Mouse (Mus musculus) midbrain, embryonic 15.5 days (tissue): ENCODE data around the gene Scgb3a1. TPM values are rescaled to one million over a fixed set of nuclear protein-coding genes. Genes with fewer than 3 reads are reported as not detected.
A peak's percentile ranks its signal among the peaks of the same experiment; 100 is the strongest.

Source experiments
- ATAC-seq: fragments of 200-750 bp; cut with Nextera tagmentation; replicated peaks from 2 replicates; pipeline ENCODE4 v1.8.0; 2017; ENCODE audit warnings: moderate TSS enrichment
- H3K27ac ChIP-seq: fragments of 300-500 bp; sonication (generic); 2 replicates; pipeline ENCODE4 v1.5.1; 2015; ENCODE audit warnings: mild to moderate bottlenecking, inconsistent platforms
- H3K27me3 ChIP-seq: fragments of 300-500 bp; sonication (generic); replicated peaks from 2 replicates; pipeline ENCODE4 v1.6.1; 2015; ENCODE audit warnings: inconsistent platforms
- H3K36me3 ChIP-seq: fragments of 300-500 bp; sonication (generic); replicated peaks from 2 replicates; pipeline ENCODE4 v1.6.1; 2015; ENCODE audit warnings: inconsistent platforms
- H3K4me1 ChIP-seq: fragments of 300-500 bp; sonication (generic); 2 replicates; pipeline ENCODE4 v1.6.1; 2015; ENCODE audit warnings: inconsistent platforms
- H3K4me2 ChIP-seq: fragments of 300-500 bp; sonication (generic); 2 replicates; pipeline ENCODE4 v1.6.1; 2015; ENCODE audit warnings: inconsistent platforms, mild to moderate bottlenecking, moderate library complexity
- H3K4me3 ChIP-seq: fragments of 300-500 bp; sonication (generic); 2 replicates; pipeline ENCODE4 v1.5.1; 2015; ENCODE audit warnings: mild to moderate bottlenecking, inconsistent platforms
- H3K9ac ChIP-seq: fragments of 300-500 bp; sonication (generic); 2 replicates; pipeline ENCODE4 v1.6.1; 2015; ENCODE audit warnings: mild to moderate bottlenecking, inconsistent platforms
- H3K9me3 ChIP-seq: fragments of 300-500 bp; sonication (generic); 2 replicates; pipeline ENCODE4 v1.6.1; 2016; ENCODE audit warnings: inconsistent platforms
- WGBS: fragments of 180-500 bp; shearing (Covaris S2); methylation state at CpG from one replicate; pipeline ENCODE4 v1.1.7; 2015; ENCODE audit warnings: mixed read lengths; 5-methylcytosine and 5-hydroxymethylcytosine counted together
- polyA plus RNA-seq: library from polyadenylated mRNA; unstranded; fragments of >200 nt; fragmentation: Nextera tagmentation; extraction: Ambion mirVana; gene quantifications from 2 replicates; pipeline ENCODE4 v1.2.1, GENCODE M21; 2015

Scgb3a1 gene
- polyA plus RNA-seq, 1 experiment from 2014 or later, result not detected

DNA sequence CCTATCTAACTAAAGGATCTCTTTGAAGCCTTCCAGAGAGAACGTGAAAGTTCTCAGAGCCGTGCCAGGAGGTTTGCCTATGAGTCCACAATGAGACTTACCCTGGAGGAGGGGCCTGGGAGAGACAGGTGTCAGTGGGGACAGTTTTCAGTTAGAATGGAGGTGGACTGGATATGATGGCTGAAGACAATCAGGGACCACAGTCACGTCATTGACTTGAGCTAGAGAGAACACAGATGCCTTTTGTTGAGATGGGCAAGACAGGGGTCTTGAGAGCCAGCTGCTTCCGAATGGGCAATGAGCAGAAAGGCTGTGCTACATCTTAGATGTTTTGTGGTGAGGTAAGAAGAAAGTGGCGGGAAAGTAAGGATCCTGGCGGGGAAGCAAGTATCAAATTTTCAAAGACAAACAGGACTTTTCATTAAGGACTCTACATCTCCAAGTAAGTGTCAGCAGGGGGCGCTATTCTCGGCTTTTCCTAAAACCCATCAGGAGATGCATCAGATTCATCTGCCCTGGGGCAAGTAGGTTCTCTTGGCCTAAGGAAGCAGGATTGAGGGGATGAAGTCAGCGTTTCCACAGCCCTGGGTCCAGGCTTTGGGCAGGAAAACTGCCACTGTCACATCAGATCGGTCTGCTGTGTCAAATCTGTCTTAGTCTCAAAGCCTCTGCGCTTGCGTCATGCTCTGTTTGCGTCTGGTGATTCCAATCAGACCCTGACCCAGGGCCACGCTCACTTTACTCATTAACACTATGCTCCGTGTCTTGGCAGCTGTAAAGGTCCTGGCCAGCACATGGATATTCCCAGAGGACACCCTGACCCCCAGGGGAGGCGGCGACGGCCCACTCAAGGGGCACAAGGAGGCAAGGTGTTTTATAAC lies 13.1 kb upstream of the Scgb3a1 start:
- Histone ChIP-seq H3K36me3 (no peaks in the 10 kb centered on the region), H3K4me3 (no peak overlapping the region), H3K4me1 (no peaks in the 10 kb centered on the region), H3K9ac (no peak overlapping the region), H3K9me3 (no peaks in the 10 kb centered on the region), H3K27ac (no peak overlapping the region), H3K27me3 (no peaks in the 10 kb centered on the region), H3K4me2 (no peak overlapping the region)
- WGBS, result 63% methylated on average over 18 of the region's 18 CpGs
- no peak for ATAC-seq

DNA sequence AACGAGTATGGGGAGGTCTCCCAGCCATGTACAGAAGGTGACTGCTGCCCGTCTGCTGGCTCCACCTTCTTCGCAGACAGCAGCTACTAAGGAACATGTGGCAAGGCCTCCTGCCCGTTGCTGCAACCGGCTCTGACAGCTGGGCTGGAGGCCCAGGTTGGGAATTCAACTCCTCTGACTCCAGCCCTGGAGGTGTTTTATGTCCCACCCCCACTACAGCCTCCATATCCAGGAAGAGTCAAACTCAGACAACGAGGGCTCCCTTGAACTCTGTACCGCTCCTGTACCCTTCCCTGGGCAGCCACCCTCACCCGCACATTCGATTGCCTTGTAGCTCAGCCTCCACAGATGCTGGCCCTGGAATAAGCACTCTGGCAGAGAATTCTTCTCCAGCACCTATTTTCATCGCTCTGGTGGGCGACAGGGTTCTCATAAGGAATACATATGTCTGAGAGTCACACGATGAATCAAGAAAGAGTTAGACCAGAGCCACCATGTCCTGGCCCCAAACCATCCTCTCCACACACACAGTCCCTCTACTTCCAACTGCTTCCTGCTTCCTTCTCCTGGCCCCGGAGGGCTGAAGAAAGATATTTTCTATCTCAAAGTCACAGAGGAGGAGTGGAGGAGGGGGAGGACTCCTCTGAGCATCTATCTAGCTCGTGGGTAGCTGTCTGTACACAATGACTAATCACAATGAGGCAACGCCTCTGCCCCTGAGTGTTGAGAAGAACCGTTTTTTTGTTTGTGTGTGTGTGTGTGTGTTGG lies 12.2 kb upstream of the Scgb3a1 start:
- no peak for ATAC-seq
- Histone ChIP-seq H3K4me2 (no peak overlapping the region), H3K9me3 (no peaks in the 10 kb centered on the region), H3K27me3 (no peaks in the 10 kb centered on the region), H3K27ac (no peak overlapping the region), H3K36me3 (no peaks in the 10 kb centered on the region), H3K4me1 (no peaks in the 10 kb centered on the region), H3K4me3 (no peak overlapping the region), H3K9ac (no peak overlapping the region)
- 82% methylated on average over 16 of the region's 16 CpGs for WGBS

DNA sequence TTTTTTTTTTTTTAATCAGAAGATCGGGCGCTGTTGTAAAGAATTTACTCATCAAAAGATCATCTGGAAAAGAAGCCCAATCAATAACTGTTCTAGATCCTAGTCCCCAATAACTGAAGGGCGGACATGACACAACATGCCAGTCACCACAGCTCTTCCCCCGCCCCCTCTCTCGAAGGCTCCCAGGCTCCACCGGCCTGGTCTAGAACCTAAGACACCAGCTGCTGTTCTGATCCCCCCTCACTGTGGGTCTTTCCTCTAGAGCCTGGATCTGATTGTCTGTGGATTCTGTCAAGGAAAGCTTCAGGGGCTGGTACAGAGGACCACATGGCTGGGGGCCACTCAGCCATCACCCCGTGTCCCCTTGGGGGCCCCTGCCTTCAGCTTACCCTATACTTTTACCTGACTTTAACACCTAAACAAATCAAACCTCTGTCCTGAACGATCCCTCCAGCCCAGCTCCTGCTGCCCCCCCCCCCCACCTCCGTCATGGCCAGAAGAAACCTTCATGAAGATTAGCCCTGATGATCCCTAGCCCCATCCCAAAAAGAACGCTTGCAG lies 11.6 kb upstream of the Scgb3a1 start:
- H3K4me3 ChIP-seq, result no peak overlapping the region
- ATAC-seq, result peak; percentile 3; the same call in 1 of the 2 replicates
- H3K4me1 ChIP-seq, result no peaks in the 10 kb centered on the region
- H3K27me3 ChIP-seq, result no peaks in the 10 kb centered on the region
- H3K4me2 ChIP-seq, result no peak overlapping the region
- H3K9me3 ChIP-seq, result no peaks in the 10 kb centered on the region
- WGBS, result 87% methylated on average over 10 of the region's 10 CpGs
- H3K36me3 ChIP-seq, result no peaks in the 10 kb centered on the region
- no peak overlapping the region for H3K27ac ChIP-seq
- no peak overlapping the region for H3K9ac ChIP-seq

DNA sequence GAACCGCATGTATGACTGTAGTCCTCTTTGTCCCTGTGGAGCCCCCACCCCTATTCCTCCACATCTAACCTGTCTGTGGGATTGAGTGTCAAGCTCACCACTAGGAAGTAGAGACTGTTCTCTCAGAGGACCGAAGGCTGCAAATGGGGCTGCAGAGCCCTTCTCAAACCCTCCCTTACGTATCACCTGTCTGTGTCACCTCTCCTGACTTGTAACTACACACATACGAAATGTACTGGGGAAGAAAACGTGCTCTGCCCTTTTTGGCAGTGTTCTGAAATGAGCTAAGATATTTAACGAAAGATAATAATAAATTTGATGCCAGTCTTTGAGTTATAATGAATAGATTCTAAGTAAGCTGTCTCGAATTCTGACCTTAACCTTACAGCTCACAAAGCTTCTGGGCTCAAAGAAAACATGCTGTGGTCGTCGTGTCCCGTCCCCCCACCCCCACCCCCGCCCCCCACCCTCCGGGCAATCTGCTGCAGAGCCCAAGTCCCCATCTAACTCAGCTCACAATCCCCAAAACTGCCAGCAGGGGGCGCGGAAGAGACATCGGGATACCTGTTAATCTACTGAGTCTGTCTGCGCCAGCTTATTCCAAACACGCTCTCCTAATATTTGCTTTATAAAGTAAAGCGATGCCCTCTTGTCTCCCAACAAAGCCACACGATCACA lies 10.9 kb upstream of the Scgb3a1 start:
- peak; percentile 79 for ATAC-seq

DNA sequence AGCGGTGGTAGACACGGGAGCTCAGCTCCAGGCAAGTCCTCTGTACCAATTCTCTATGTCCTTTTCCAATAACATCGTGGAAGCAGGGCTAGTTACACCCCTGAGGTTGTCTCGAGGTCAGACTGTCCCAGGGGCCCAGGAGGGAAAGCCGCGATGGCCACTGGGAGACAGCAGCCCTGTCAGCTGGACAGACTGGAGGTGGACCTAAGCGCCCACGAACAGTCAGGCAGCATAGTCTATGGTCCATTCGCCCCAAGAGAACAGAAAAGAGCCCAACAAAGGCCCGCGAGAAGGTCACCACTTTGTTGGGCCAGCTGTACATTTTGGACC lies 10.4 kb upstream of the Scgb3a1 start:
- no peaks in the 10 kb centered on the region for H3K4me1 ChIP-seq
- 41% methylated on average over 11 of the region's 11 CpGs for WGBS
- ATAC-seq, result peak; percentile 19; the same call in 1 of the 2 replicates
- no peak overlapping the region for H3K27ac ChIP-seq
- no peaks in the 10 kb centered on the region for H3K36me3 ChIP-seq
- H3K9me3 ChIP-seq, result no peaks in the 10 kb centered on the region
- H3K4me3 ChIP-seq, result no peak overlapping the region
- peak overlapping the region; percentile 41 for H3K4me2 ChIP-seq
- no peak overlapping the region for H3K9ac ChIP-seq
- no peaks in the 10 kb centered on the region for H3K27me3 ChIP-seq

More for the DNA sequence above, 10.9 kb upstream of the Scgb3a1 start:
- 25% methylated on average over 19 of the region's 19 CpGs for WGBS
- H3K27ac ChIP-seq, result no peak overlapping the region
- no peaks in the 10 kb centered on the region for H3K9me3 ChIP-seq
- no peak overlapping the region for H3K4me3 ChIP-seq
- H3K9ac ChIP-seq, result no peak overlapping the region
- no peaks in the 10 kb centered on the region for H3K4me1 ChIP-seq
- no peaks in the 10 kb centered on the region for H3K36me3 ChIP-seq
- peak overlapping the region; percentile 41 for H3K4me2 ChIP-seq
- no peaks in the 10 kb centered on the region for H3K27me3 ChIP-seq

- Histone ChIP-seq H3K9me3 (no peaks in the 10 kb centered on the region), H3K4me3 (no peak overlapping the region), H3K27ac (no peak overlapping the region), H3K36me3 (no peaks in the 10 kb centered on the region), H3K27me3 (no peaks in the 10 kb centered on the region), H3K4me2 (no peak overlapping the region), H3K4me1 (no peaks in the 10 kb centered on the region), H3K9ac (no peak overlapping the region)
- 90% methylated on average over 5 of the region's 5 CpGs for WGBS
- no peak for ATAC-seq
These were observed 8.8 kb upstream of the Scgb3a1 start for GRCm38 (mm10) chr11:49654651-49655050.

GRCm38 (mm10) chr11:49655501-49655900 lies 7.9 kb upstream of the Scgb3a1 start:
- Histone ChIP-seq H3K9me3 (no peaks in the 10 kb centered on the region), H3K4me3 (no peak overlapping the region), H3K9ac (no peak overlapping the region), H3K27ac (no peak overlapping the region), H3K4me1 (no peaks in the 10 kb centered on the region), H3K27me3 (no peaks in the 10 kb centered on the region), H3K4me2 (no peak overlapping the region), H3K36me3 (no peaks in the 10 kb centered on the region)
- ATAC-seq, result no peak

DNA sequence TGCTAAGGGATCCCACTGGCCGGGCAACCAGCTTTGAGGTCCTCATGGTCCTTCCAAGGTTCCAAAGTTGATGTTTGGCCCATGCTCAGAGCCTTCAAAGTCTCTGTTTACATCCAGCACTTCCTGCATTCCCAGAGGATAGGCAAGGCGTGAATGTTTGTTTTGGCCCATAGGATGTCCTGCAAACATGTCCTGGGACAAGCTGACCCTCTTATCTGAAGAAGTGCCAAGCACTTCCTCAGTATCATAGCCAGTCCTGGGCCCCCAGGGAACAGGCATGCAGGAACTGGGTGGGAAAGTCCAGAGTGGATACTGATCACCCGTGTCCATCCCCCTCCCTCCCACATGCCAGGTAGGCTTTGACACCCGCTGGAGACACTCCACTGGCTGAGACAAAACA lies 5.3 kb upstream of the Scgb3a1 start:
- Histone ChIP-seq H3K9me3 (no peaks in the 10 kb centered on the region), H3K4me2 (no peak overlapping the region), H3K36me3 (no peaks in the 10 kb centered on the region), H3K4me3 (no peak overlapping the region), H3K9ac (no peak overlapping the region), H3K27me3 (no peaks in the 10 kb centered on the region), H3K27ac (no peak overlapping the region), H3K4me1 (no peaks in the 10 kb centered on the region)
- WGBS, result 90% methylated on average over 4 of the region's 4 CpGs
- no peak for ATAC-seq

DNA sequence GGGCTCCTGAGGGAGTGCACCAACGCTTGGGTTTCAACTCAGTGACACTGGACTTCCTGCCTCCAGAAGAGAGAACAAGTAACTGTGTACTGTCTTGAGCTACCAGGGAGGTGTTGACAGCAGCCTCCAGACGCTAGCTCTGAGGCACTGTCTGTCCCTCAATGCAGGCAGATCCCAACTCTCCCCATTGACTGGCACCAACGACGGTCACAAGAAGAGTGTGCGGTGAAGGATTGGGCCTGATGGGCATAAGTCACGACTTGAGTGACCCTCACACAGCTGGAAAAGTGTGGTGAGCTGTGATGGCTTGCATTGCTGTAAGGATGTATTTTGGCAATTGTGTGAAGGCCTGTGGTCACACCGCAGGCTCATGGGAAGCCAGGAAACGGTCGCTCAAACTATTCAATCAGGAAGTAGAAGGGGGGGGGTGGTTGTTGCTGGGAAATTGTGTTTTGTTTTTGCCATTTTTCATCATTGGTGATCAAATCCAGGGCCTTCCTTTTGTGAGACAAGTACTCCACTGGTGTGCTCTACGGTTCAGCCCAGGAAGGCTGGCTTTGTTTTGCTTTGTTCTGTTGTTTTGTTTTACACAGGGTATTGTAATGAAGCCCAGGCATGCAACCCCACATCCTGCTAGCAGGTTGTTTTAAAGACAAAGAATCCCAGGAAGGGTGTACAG lies 4.5 kb upstream of the Scgb3a1 start:
- Histone ChIP-seq H3K27me3 (no peaks in the 10 kb centered on the region), H3K36me3 (no peaks in the 10 kb centered on the region), H3K9ac (no peak overlapping the region), H3K27ac (no peak overlapping the region), H3K4me1 (no peaks in the 10 kb centered on the region), H3K4me2 (no peak overlapping the region), H3K4me3 (no peak overlapping the region), H3K9me3 (no peaks in the 10 kb centered on the region)
- ATAC-seq, result no peak
- 71% methylated on average over 10 of the region's 10 CpGs for WGBS

GRCm38 (mm10) chr11:49659470-49659799 lies 4.0 kb upstream of the Scgb3a1 start:
- H3K4me1 ChIP-seq, result no peaks in the 10 kb centered on the region
- no peak for ATAC-seq
- 72% methylated on average over 7 of the region's 7 CpGs for WGBS
- no peaks in the 10 kb centered on the region for H3K27me3 ChIP-seq
- H3K4me3 ChIP-seq, result no peak overlapping the region
- H3K36me3 ChIP-seq, result no peaks in the 10 kb centered on the region
- H3K4me2 ChIP-seq, result no peak overlapping the region
- H3K9ac ChIP-seq, result no peak overlapping the region
- no peaks in the 10 kb centered on the region for H3K9me3 ChIP-seq
- H3K27ac ChIP-seq, result no peak overlapping the region

GRCm38 (mm10) chr11:49662292-49662780 lies 1.1 kb upstream of the Scgb3a1 start:
- H3K27me3 ChIP-seq, result no peaks in the 10 kb centered on the region
- no peak overlapping the region for H3K27ac ChIP-seq
- H3K4me1 ChIP-seq, result no peaks in the 10 kb centered on the region
- no peak overlapping the region for H3K9ac ChIP-seq
- no peak overlapping the region for H3K4me2 ChIP-seq
- WGBS, result 63% methylated on average over 15 of the region's 15 CpGs
- ATAC-seq, result no peak
- no peaks in the 10 kb centered on the region for H3K9me3 ChIP-seq
- no peak overlapping the region for H3K4me3 ChIP-seq
- H3K36me3 ChIP-seq, result no peaks in the 10 kb centered on the region
